Mouse (Mus musculus) cerebellum, adult 11 months (tissue): ENCODE measurements around the gene Zfp69.

Source experiments
- DNase-seq: peaks from one replicate; pipeline ENCODE4 v3.0.0; 2022

Gene Zfp69

GRCm38 (mm10) chr4:120885208-120886120 is 66.0 kb downstream of the Zfp69 start:
- DNase-seq = no peak

GRCm38 (mm10) chr4:120882002-120882625 is 69.4 kb downstream of the Zfp69 start:
- no peak for DNase-seq

GRCm38 (mm10) chr4:120880731-120881432 is 70.6 kb downstream of the Zfp69 start:
- no peak for DNase-seq
